Mouse (Mus musculus): ENCODE measurements around the gene Mcu. TPM values are rescaled to one million over a fixed set of nuclear protein-coding genes. Genes with fewer than 3 reads are reported as not detected.

The Mcu gene
- polyA plus RNA-seq, 2 experiments = 3.5 to 7.9 TPM

DNA sequence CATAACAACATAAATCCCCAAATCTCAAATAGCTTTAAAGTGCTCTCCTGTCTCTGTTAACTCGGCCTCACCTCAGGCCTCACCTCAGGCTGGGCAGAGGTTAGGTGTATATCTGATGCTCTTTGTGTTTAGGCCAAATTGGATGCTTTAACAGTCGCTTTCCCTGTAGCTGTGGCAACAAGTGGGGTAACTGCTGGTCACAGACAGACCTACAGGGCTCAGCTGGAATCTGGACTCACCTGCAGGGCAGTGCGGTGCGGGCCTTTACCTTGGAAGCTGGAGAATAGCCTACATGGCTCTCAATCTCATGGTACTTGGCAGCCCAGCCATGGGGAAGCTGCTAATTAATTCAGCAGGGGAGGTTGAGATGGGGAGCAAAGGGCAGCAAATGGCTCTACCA is 149.9 kb downstream of the Mcu start:
- Histone ChIP-seq H3K27me3 (ENCODE audit: control insufficient read depth, insufficient read depth, low read length) (no peaks in the 10 kb centered on the region), H3K4me1 (replicated peaks; ENCODE audit: control insufficient read depth in 2 of 2, insufficient read depth in 2 of 2, low read length in 1 of 2) (no peaks in the 10 kb centered on the region), H3K9ac (replicated peaks) (no peak overlapping the region), H3K4me2 (ENCODE audit: low read depth) (no peak overlapping the region), H3K36me3 (replicated peaks; ENCODE audit: control insufficient read depth, insufficient read depth, low read depth) (no peaks in the 10 kb centered on the region), H3K9me3 (ENCODE audit: control insufficient read depth, low read length) (no peaks in the 10 kb centered on the region), H3K4me3 (ENCODE audit: insufficient read depth in 1 of 2, low read depth in 2 of 2, low read length in 2 of 2) (no peak overlapping the region), H3K27ac (no peak overlapping the region)
- no peak for TF ChIP-seq CTCF (IDR thresholded peaks at IDR 0.05; ENCODE audit: low read depth)
- DNase-seq (ENCODE audit: low read depth in 3 of 3, low spot score in 3 of 3) = no peak
- no peak for ATAC-seq (ENCODE audit: insufficient read depth)
- WGBS (ENCODE audit: insufficient replicate concordance) = 81% methylated on average over 4 of the region's 4 CpGs

DNA sequence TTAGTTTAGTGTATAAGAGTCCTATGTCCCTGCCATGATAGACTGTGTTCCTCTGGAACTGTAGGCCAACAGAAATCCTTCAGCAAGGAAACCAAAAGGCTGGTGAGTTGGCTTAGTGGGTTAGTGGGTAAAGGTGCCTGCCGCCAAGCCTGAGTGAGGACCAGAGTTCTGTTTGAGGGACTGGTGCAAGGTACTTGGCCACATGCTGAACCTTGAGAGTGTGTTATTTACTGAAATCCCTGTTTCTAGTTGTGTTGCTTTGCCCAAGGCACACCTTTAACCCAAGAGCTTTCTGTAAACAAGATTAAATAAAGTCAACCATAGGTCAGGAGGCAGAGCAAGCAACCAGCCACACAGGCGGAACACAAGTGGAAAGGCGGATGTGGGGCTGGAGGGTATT is 150.9 kb downstream of the Mcu start:
- TF ChIP-seq EP300 (IDR thresholded peaks at IDR 0.05; ENCODE audit: low read depth) (no peak), CTCF (IDR thresholded peaks at IDR 0.05; ENCODE audit: low read depth) (no peak)
- WGBS (ENCODE audit: insufficient replicate concordance) = 68% methylated on average over 3 of the region's 3 CpGs
- Histone ChIP-seq H3K27ac (no peak overlapping the region), H3K9me3 (ENCODE audit: control insufficient read depth, low read length) (no peaks in the 10 kb centered on the region), H3K4me1 (replicated peaks; ENCODE audit: control insufficient read depth in 2 of 2, insufficient read depth in 2 of 2, low read length in 1 of 2) (no peaks in the 10 kb centered on the region), H3K4me3 (ENCODE audit: insufficient read depth in 1 of 2, low read depth in 2 of 2, low read length in 2 of 2) (no peak overlapping the region), H3K4me2 (ENCODE audit: low read depth) (no peak overlapping the region), H3K27me3 (ENCODE audit: control insufficient read depth, insufficient read depth, low read length) (no peaks in the 10 kb centered on the region), H3K36me3 (replicated peaks; ENCODE audit: control insufficient read depth, insufficient read depth, low read depth) (no peaks in the 10 kb centered on the region), H3K9ac (replicated peaks) (no peak overlapping the region)
- DNase-seq (ENCODE audit: low read depth in 3 of 3, low spot score in 3 of 3) = no peak
- no peak for ATAC-seq (ENCODE audit: insufficient read depth)

DNA sequence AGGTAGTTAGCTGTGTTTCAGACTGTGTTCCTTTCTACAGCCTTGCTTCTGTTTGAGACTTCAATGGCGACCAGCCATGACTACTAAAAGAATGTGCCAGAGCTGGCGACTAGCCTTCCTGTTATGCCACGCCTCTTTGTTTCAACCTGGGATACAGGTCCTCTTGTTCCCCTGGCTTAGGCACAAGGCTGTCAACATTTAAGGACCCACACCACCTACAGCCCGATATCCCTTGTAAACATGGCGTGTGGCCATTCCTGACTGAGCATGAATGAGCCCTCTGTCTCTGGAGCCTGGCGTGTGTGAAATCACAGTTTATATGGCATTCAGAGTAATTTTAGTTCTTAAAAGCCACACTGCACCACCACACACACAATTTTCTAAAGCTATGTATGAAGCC is 154.2 kb downstream of the Mcu start:
- H3K36me3 ChIP-seq (replicated peaks; ENCODE audit: control insufficient read depth, insufficient read depth, low read depth) = no peaks in the 10 kb centered on the region
- no peak for TF ChIP-seq EP300 (IDR thresholded peaks at IDR 0.05; ENCODE audit: low read depth)
- no peak for TF ChIP-seq CTCF (IDR thresholded peaks at IDR 0.05; ENCODE audit: low read depth)
- H3K4me2 ChIP-seq (ENCODE audit: low read depth) = no peak overlapping the region
- H3K27me3 ChIP-seq (ENCODE audit: control insufficient read depth, insufficient read depth, low read length) = no peaks in the 10 kb centered on the region
- DNase-seq (ENCODE audit: low read depth in 3 of 3, low spot score in 3 of 3) = no peak
- H3K9me3 ChIP-seq (ENCODE audit: control insufficient read depth, low read length) = no peaks in the 10 kb centered on the region
- no peak overlapping the region for H3K9ac ChIP-seq (replicated peaks)
- H3K4me1 ChIP-seq (replicated peaks; ENCODE audit: control insufficient read depth in 2 of 2, insufficient read depth in 2 of 2, low read length in 1 of 2) = no peaks in the 10 kb centered on the region
- no peak for ATAC-seq (ENCODE audit: insufficient read depth)
- no peak overlapping the region for H3K27ac ChIP-seq
- 79% methylated on average over 6 of the region's 6 CpGs for WGBS (ENCODE audit: insufficient replicate concordance)
- no peak overlapping the region for H3K4me3 ChIP-seq (ENCODE audit: insufficient read depth in 1 of 2, low read depth in 2 of 2, low read length in 2 of 2)

DNA sequence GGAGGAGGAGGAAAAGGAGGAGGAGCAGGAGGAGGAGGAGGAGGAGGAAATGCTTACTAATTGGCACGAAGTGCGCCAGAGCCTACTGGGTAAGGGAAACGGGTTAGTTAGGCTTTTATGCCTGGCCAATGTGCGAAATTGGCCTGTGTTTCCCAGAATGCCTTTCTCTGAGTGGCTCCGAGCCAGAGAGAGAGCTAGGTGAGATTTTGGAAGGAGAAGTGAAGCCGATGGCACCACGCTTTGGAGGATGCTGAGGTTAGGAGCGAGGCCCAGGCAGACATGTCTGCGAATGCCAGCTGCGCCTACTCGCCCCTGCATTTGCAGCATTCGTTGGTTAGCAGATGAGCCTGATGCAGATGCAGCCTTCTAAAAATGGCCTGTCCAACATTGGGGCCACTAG is 156.7 kb downstream of the Mcu start:
- no peaks in the 10 kb centered on the region for H3K36me3 ChIP-seq (replicated peaks; ENCODE audit: control insufficient read depth, insufficient read depth, low read depth)
- WGBS (ENCODE audit: insufficient replicate concordance) = 72% methylated on average over 12 of the region's 12 CpGs
- H3K27me3 ChIP-seq (ENCODE audit: control insufficient read depth, insufficient read depth, low read length) = no peaks in the 10 kb centered on the region
- no peak overlapping the region for H3K4me3 ChIP-seq (ENCODE audit: insufficient read depth in 1 of 2, low read depth in 2 of 2, low read length in 2 of 2)
- DNase-seq (ENCODE audit: low read depth in 3 of 3, low spot score in 3 of 3) (no peak), ATAC-seq (ENCODE audit: insufficient read depth) (no peak)
- no peak for TF ChIP-seq EP300 (IDR thresholded peaks at IDR 0.05; ENCODE audit: low read depth)
- no peak for TF ChIP-seq CTCF (IDR thresholded peaks at IDR 0.05; ENCODE audit: low read depth)
- no peaks in the 10 kb centered on the region for H3K9me3 ChIP-seq (ENCODE audit: control insufficient read depth, low read length)
- no peak overlapping the region for H3K4me2 ChIP-seq (ENCODE audit: low read depth)
- no peak overlapping the region for H3K27ac ChIP-seq
- no peak overlapping the region for H3K9ac ChIP-seq (replicated peaks)
- H3K4me1 ChIP-seq (replicated peaks; ENCODE audit: control insufficient read depth in 2 of 2, insufficient read depth in 2 of 2, low read length in 1 of 2) = no peaks in the 10 kb centered on the region

GRCm38 (mm10) chr10:59454631-59455030 is 161.9 kb downstream of the Mcu start:
- Histone ChIP-seq H3K36me3 (replicated peaks; ENCODE audit: control insufficient read depth, insufficient read depth, low read depth) (no peaks in the 10 kb centered on the region), H3K4me1 (replicated peaks; ENCODE audit: control insufficient read depth in 2 of 2, insufficient read depth in 2 of 2, low read length in 1 of 2) (no peaks in the 10 kb centered on the region), H3K27me3 (ENCODE audit: control insufficient read depth, insufficient read depth, low read length) (no peaks in the 10 kb centered on the region), H3K4me3 (ENCODE audit: insufficient read depth in 1 of 2, low read depth in 2 of 2, low read length in 2 of 2) (no peak overlapping the region), H3K27ac (no peak overlapping the region), H3K4me2 (ENCODE audit: low read depth) (no peak overlapping the region), H3K9me3 (ENCODE audit: control insufficient read depth, low read length) (no peaks in the 10 kb centered on the region), H3K9ac (replicated peaks) (no peak overlapping the region)
- no peak for DNase-seq (ENCODE audit: low read depth in 3 of 3, low spot score in 3 of 3)
- WGBS (ENCODE audit: insufficient replicate concordance) = 92% methylated on average over 15 of the region's 15 CpGs
- TF ChIP-seq EP300 (IDR thresholded peaks at IDR 0.05; ENCODE audit: low read depth) (no peak), CTCF (IDR thresholded peaks at IDR 0.05; ENCODE audit: low read depth) (peak; percentile 12; the same call in 1 of the 2 replicates)
- ATAC-seq (ENCODE audit: insufficient read depth) = no peak

Measured in liver, embryonic 14.5 days (tissue).